Mouse (Mus musculus): ENCODE measurements around the gene Ccdc86.

Gene Ccdc86

GRCm38 (mm10) chr19:10949112-10949511 lies at the start of gene Ccdc86:
Gene Ccdc86, minus strand, starts transcription at chr19:10949266.
- peak; percentile 96 for DNase-seq

GRCm38 (mm10) chr19:10993150-10993549 lies 44.1 kb upstream of the Ccdc86 start, which contains the start of gene Ms4a15:
Gene Ms4a15, minus strand, starts transcription at chr19:10993250.
- DNase-seq: no peak

- DNase-seq: no peak
These were observed 42.8 kb upstream of the Ccdc86 start for GRCm38 (mm10) chr19:10991911-10992310.

GRCm38 (mm10) chr19:10990751-10991150 lies 41.7 kb upstream of the Ccdc86 start:
- no peak for DNase-seq

- no peak for DNase-seq
These were observed 39.5 kb upstream of the Ccdc86 start for GRCm38 (mm10) chr19:10988563-10988962.

- DNase-seq: no peak
These were observed 36.8 kb upstream of the Ccdc86 start for GRCm38 (mm10) chr19:10985889-10986288.

GRCm38 (mm10) chr19:10984551-10984950 lies 35.5 kb upstream of the Ccdc86 start:
- DNase-seq: no peak

GRCm38 (mm10) chr19:10983146-10983545 lies 34.1 kb upstream of the Ccdc86 start:
- no peak for DNase-seq

- DNase-seq: no peak
These were observed 31.1 kb upstream of the Ccdc86 start for GRCm38 (mm10) chr19:10980210-10980609.

GRCm38 (mm10) chr19:10979184-10980168 lies 30.4 kb upstream of the Ccdc86 start:
- DNase-seq: peak; percentile 81

GRCm38 (mm10) chr19:10976318-10976717 lies 27.3 kb upstream of the Ccdc86 start:
- no peak for DNase-seq

GRCm38 (mm10) chr19:10975187-10975586 lies 26.1 kb upstream of the Ccdc86 start:
- DNase-seq: no peak

GRCm38 (mm10) chr19:10974238-10974865 lies 25.3 kb upstream of the Ccdc86 start, which contains the start of gene Ms4a10:
Gene Ms4a10, minus strand, starts transcription at chr19:10974670.
- no peak for DNase-seq

GRCm38 (mm10) chr19:10973187-10973586 lies 24.1 kb upstream of the Ccdc86 start:
- no peak for DNase-seq

GRCm38 (mm10) chr19:10972660-10973059 lies 23.6 kb upstream of the Ccdc86 start:
- DNase-seq: no peak

GRCm38 (mm10) chr19:10970457-10970856 lies 21.4 kb upstream of the Ccdc86 start:
- no peak for DNase-seq

- DNase-seq: no peak
These were observed 19.5 kb upstream of the Ccdc86 start for GRCm38 (mm10) chr19:10968578-10968977.

GRCm38 (mm10) chr19:10965721-10966120 lies 16.7 kb upstream of the Ccdc86 start:
- DNase-seq: no peak

- no peak for DNase-seq
These were observed 10.9 kb upstream of the Ccdc86 start for GRCm38 (mm10) chr19:10959978-10960346.

- DNase-seq: no peak
These were observed 10.3 kb upstream of the Ccdc86 start for GRCm38 (mm10) chr19:10959085-10959977.

- peak; percentile 39 for DNase-seq
These were observed 3.2 kb upstream of the Ccdc86 start for GRCm38 (mm10) chr19:10952021-10952939.

GRCm38 (mm10) chr19:10949558-10949957 lies 492 bp upstream of the Ccdc86 start:
- DNase-seq: no peak
